Comparison of ENCODE assay signal across 7 mouse cellular contexts in the genomic region with DNA sequence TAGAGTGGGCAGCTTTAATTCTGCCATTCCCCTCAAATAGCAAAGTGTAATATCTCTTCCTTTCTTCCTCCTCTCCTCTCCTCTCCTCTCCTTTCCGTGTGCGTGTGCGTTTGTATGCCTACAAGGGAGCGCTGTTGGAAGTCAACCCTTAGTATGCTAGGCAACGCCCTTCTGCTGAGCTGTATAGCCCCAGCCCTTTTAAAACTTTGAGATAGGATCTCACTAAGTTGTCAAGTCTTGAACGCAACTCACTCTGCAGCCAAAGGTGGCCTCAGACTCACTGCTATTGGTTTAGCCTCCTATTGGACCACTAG. TPM values are rescaled to one million over a fixed set of nuclear protein-coding genes. Genes with fewer than 3 reads are reported as not detected.
A peak's percentile ranks its signal among the peaks of the same experiment; 100 is the strongest.
DNase-seq lines count a peak whose midpoint lies in the region; ATAC-seq and TF ChIP-seq lines count a peak whose summit lies in the region.

No protein-coding gene starts in this region.

- H3K27ac ChIP-seq in limb, embryonic 15.5 days: peak overlapping the region; percentile 91; the same call in 1 of the 2 replicates
- no peak overlapping the region for H3K27ac ChIP-seq in stomach, embryonic 16.5 days (ENCODE audit: low read length)

- TF ChIP-seq CTCF in C2C12 (IDR thresholded peaks at IDR 0.05; ENCODE audit: control insufficient read depth, insufficient read depth, insufficient read length): no peak

- peaks cover 36% of the 10 kb centered on the region for H3K79me3 ChIP-seq in C2C12 (ENCODE audit: low read depth)

- peak overlapping the region; percentile 81 for H3K4me2 ChIP-seq in limb, embryonic 15.5 days
- H3K4me2 ChIP-seq in stomach, embryonic 16.5 days (ENCODE audit: low read depth, low read length): peak overlapping the region; percentile 86

- peak overlapping the region; percentile 96 for H3K9ac ChIP-seq in limb, embryonic 15.5 days
- peak overlapping the region; percentile 99 for H3K9ac ChIP-seq in stomach, embryonic 16.5 days (ENCODE audit: low read length)

- ATAC-seq in erythroblast, adult 5-6 weeks (replicated peaks; ENCODE audit: low FRiP score, poor library complexity, severe bottlenecking): 0 out of 2 replicates have a peak, but pooled peaks have one; percentile 40
- ATAC-seq in limb, embryonic 15.5 days (ENCODE audit: insufficient number of reproducible peaks, low FRiP score, low TSS enrichment, low read depth): no peak
- ATAC-seq in stomach, embryonic 16.5 days (ENCODE audit: insufficient read depth, low FRiP score): no peak

- no peaks in the 10 kb centered on the region for H3K27me3 ChIP-seq in C2C12 (ENCODE audit: control insufficient read depth, insufficient read depth, insufficient read length)
- H3K27me3 ChIP-seq in limb, embryonic 15.5 days: no peaks in the 10 kb centered on the region
- H3K27me3 ChIP-seq in stomach, embryonic 16.5 days (ENCODE audit: control insufficient read depth, insufficient read depth, low read length): no peaks in the 10 kb centered on the region

- H3K36me3 ChIP-seq in C2C12 (ENCODE audit: control insufficient read depth, insufficient read depth): peaks cover 23% of the 10 kb centered on the region
- H3K36me3 ChIP-seq in limb, embryonic 15.5 days: peaks cover 16% of the 10 kb centered on the region
- H3K36me3 ChIP-seq in stomach, embryonic 16.5 days (ENCODE audit: control insufficient read depth, insufficient read depth, low read length): 0 out of 2 replicates have a peak, but pooled peaks cover 1% of the 10 kb centered on the region

- peak; percentile 50 for DNase-seq in 3T3-L1 (ENCODE audit: low read depth, low spot score)
- DNase-seq in gastrocnemius, postnatal 25 days: no peak
- DNase-seq in right cerebral cortex, postnatal 36 days (ENCODE audit: low spot score in 2 of 2): no peak

- H3K4me1 ChIP-seq in limb, embryonic 15.5 days: peaks cover 13% of the 10 kb centered on the region
- peaks cover 13% of the 10 kb centered on the region for H3K4me1 ChIP-seq in stomach, embryonic 16.5 days (ENCODE audit: control insufficient read depth, insufficient read depth, low read length)

- H3ac ChIP-seq in C2C12 (ENCODE audit: control insufficient read depth, insufficient read length, low read depth): peak overlapping the region; percentile 45

- H3K79me2 ChIP-seq in C2C12 (ENCODE audit: control insufficient read depth, insufficient read depth): peaks cover 45% of the 10 kb centered on the region

- H3K9me3 ChIP-seq in limb, embryonic 15.5 days: no peaks in the 10 kb centered on the region
- H3K9me3 ChIP-seq in stomach, embryonic 16.5 days (replicated peaks; ENCODE audit: control insufficient read depth, low read length): no peaks in the 10 kb centered on the region

- WGBS in limb, embryonic 15.5 days: 12% methylated on average over 6 of the region's 6 CpGs
- 12% methylated on average over 6 of the region's 6 CpGs for WGBS in stomach, embryonic 16.5 days

- peak overlapping the region; percentile 96 for H3K4me3 ChIP-seq in C2C12 (ENCODE audit: insufficient read depth, poor library complexity, severe bottlenecking)
- H3K4me3 ChIP-seq in limb, embryonic 15.5 days: peak overlapping the region; percentile 75
- peak overlapping the region; percentile 99 for H3K4me3 ChIP-seq in stomach, embryonic 16.5 days (replicated peaks; ENCODE audit: low read length)

TF ChIP-seq in C2C12, 6 proteins besides CTCF, POLR2A, EP300 and RAD21:
- TF ChIP-seq MYOD1 (IDR thresholded peaks at IDR 0.05; ENCODE audit: control insufficient read depth, insufficient read length, low read depth): no peak
- no peak for TF ChIP-seq USF1 (IDR thresholded peaks at IDR 0.05; ENCODE audit: low read depth)
- no peak for TF ChIP-seq FOSL1 (IDR thresholded peaks at IDR 0.05; ENCODE audit: insufficient read depth, low read length, poor library complexity, severe bottlenecking)

RNA-seq across cellular contexts. Expression of a gene that starts 1.6 kb away (rescaled TPM):
- 55.0 TPM for polyA plus RNA-seq in C2C12 (2012; fragmentation: generic; extraction: Trizol)
- 19.4 and 22.9 TPM in 2 replicates for total RNA-seq in erythroblast, adult 5-6 weeks (2015; ENCODE audit: low replicate concordance)
- total RNA-seq in erythroblast, adult 5-6 weeks (2017; ENCODE audit: low replicate concordance): 9.5 and 26.6 TPM in 2 replicates
- polyA plus RNA-seq in limb, embryonic 15.5 days (2015; fragmentation: Nextera tagmentation; extraction: Ambion mirVana): 247 and 258 TPM in 2 replicates
- polyA plus RNA-seq in stomach, embryonic 16.5 days (2015; fragmentation: Nextera tagmentation; extraction: Ambion mirVana): 212 and 213 TPM in 2 replicates
- 10 to 100 TPM; 73.8 to 76.8 TPM for total RNA-seq in gastrocnemius, postnatal 25 days (2021)

RNA-seq across cellular contexts. Expression of a gene that starts 47.5 kb away (rescaled TPM):
- polyA plus RNA-seq in C2C12 (2012; fragmentation: generic; extraction: Trizol): not detected
- total RNA-seq in erythroblast, adult 5-6 weeks (2015; ENCODE audit: low replicate concordance): 4.6 and 10.4 TPM in 2 replicates
- 5.3 and 15.9 TPM in 2 replicates for total RNA-seq in erythroblast, adult 5-6 weeks (2017; ENCODE audit: low replicate concordance)
- 0.27 and 0.38 TPM in 2 replicates for polyA plus RNA-seq in limb, embryonic 15.5 days (2015; fragmentation: Nextera tagmentation; extraction: Ambion mirVana)
- polyA plus RNA-seq in stomach, embryonic 16.5 days (2015; fragmentation: Nextera tagmentation; extraction: Ambion mirVana): 1.9 TPM in 2 replicates
- total RNA-seq in gastrocnemius, postnatal 25 days (2021): not detected
